Mouse (Mus musculus): Measurements from ENCODE around the gene Armcx1. TPM values are rescaled to one million over a fixed set of nuclear protein-coding genes. Genes with fewer than 3 reads are reported as not detected.

Gene Armcx1
- polyA plus RNA-seq (2015; fragmentation: Nextera tagmentation; extraction: Ambion mirVana), result 40.5 and 43.2 TPM in 2 replicates

GRCm38 (mm10) chrX:134717752-134718308 is at the start of gene Armcx1:
Armcx1 (plus strand) TSS chrX:134717963.
- Histone ChIP-seq H3K9ac (peak within 1 kb of the TSS; percentile 59), H3K4me3 (peak within 1 kb of the TSS; percentile 61), H3K36me3 (peaks cover 5% of the 10 kb centered on the region), H3K27ac (peak within 1 kb of the TSS; percentile 94), H3K9me3 (replicated peaks) (no peaks in the 10 kb centered on the region), H3K4me2 (peak within 1 kb of the TSS; percentile 61), H3K4me1 (replicated peaks) (no peaks in the 10 kb centered on the region), H3K27me3 (no peaks in the 10 kb centered on the region)
- ATAC-seq (replicated peaks; ENCODE audit: insufficient number of reproducible peaks, insufficient read depth, low FRiP score, low read depth), result peak; percentile 94
- 12% methylated on average over 16 of the region's 16 CpGs for WGBS

- no peaks in the 10 kb centered on the region for H3K27me3 ChIP-seq
- no peak overlapping the region for H3K27ac ChIP-seq
- no peak for ATAC-seq (replicated peaks; ENCODE audit: insufficient number of reproducible peaks, insufficient read depth, low FRiP score, low read depth)
- no peaks in the 10 kb centered on the region for H3K9me3 ChIP-seq (replicated peaks)
- H3K4me1 ChIP-seq (replicated peaks), result no peaks in the 10 kb centered on the region
- no peak overlapping the region for H3K4me3 ChIP-seq
- no peaks in the 10 kb centered on the region for H3K36me3 ChIP-seq
- H3K4me2 ChIP-seq, result no peak overlapping the region
- no peak overlapping the region for H3K9ac ChIP-seq
- 49% methylated on average over 5 of the region's 5 CpGs for WGBS
These were observed 42.7 kb upstream of the Armcx1 start for GRCm38 (mm10) chrX:134675022-134675421.

GRCm38 (mm10) chrX:134675959-134676358 is 41.8 kb upstream of the Armcx1 start:
- Histone ChIP-seq H3K27ac (no peak overlapping the region), H3K36me3 (no peaks in the 10 kb centered on the region), H3K4me2 (no peak overlapping the region), H3K9ac (no peak overlapping the region), H3K4me1 (replicated peaks) (no peaks in the 10 kb centered on the region), H3K27me3 (no peaks in the 10 kb centered on the region), H3K4me3 (no peak overlapping the region), H3K9me3 (replicated peaks) (no peaks in the 10 kb centered on the region)
- 56% methylated on average over 1 of the region's 1 CpGs for WGBS
- no peak for ATAC-seq (replicated peaks; ENCODE audit: insufficient number of reproducible peaks, insufficient read depth, low FRiP score, low read depth)

GRCm38 (mm10) chrX:134684936-134685335 is 32.8 kb upstream of the Armcx1 start:
- Histone ChIP-seq H3K27ac (peak overlapping the region; percentile 69), H3K36me3 (peaks cover 8% of the 10 kb centered on the region; the same call in 1 of the 2 replicates), H3K4me3 (peak overlapping the region; percentile 41), H3K4me2 (peak overlapping the region; percentile 46), H3K27me3 (no peaks in the 10 kb centered on the region), H3K9ac (no peak overlapping the region), H3K4me1 (replicated peaks) (no peaks in the 10 kb centered on the region), H3K9me3 (replicated peaks) (no peaks in the 10 kb centered on the region)
- no peak for ATAC-seq (replicated peaks; ENCODE audit: insufficient number of reproducible peaks, insufficient read depth, low FRiP score, low read depth)
- WGBS, result 32% methylated on average over 5 of the region's 5 CpGs

- Histone ChIP-seq H3K9ac (peak within 1 kb of the TSS; percentile 63), H3K27ac (peak within 1 kb of the TSS; percentile 90), H3K4me3 (peak within 1 kb of the TSS; percentile 62), H3K36me3 (peaks cover 17% of the 10 kb centered on the region; the same call in 1 of the 2 replicates), H3K4me1 (replicated peaks) (no peaks in the 10 kb centered on the region; the same call in 1 of the 2 replicates), H3K9me3 (replicated peaks) (no peaks in the 10 kb centered on the region), H3K4me2 (peak within 1 kb of the TSS; percentile 56), H3K27me3 (no peaks in the 10 kb centered on the region)
- 9% methylated on average over 25 of the region's 33 CpGs for WGBS
- ATAC-seq (replicated peaks; ENCODE audit: insufficient number of reproducible peaks, insufficient read depth, low FRiP score, low read depth), result peak; percentile 94
These were observed 31.5 kb upstream of the Armcx1 start, which contains the start of gene Armcx4 for GRCm38 (mm10) chrX:134686267-134686666. Armcx4 (plus strand) TSS chrX:134686519.

GRCm38 (mm10) chrX:134686739-134687171 is 31.0 kb upstream of the Armcx1 start:
- Histone ChIP-seq H3K4me1 (replicated peaks) (no peaks in the 10 kb centered on the region; the same call in 1 of the 2 replicates), H3K36me3 (peaks cover 19% of the 10 kb centered on the region; the same call in 1 of the 2 replicates), H3K9ac (peak overlapping the region; percentile 63), H3K4me3 (peak overlapping the region; percentile 62), H3K9me3 (replicated peaks) (no peaks in the 10 kb centered on the region), H3K27me3 (no peaks in the 10 kb centered on the region), H3K4me2 (peak overlapping the region; percentile 56), H3K27ac (peak overlapping the region; percentile 90)
- 23% methylated on average over 16 of the region's 16 CpGs for WGBS
- ATAC-seq (replicated peaks; ENCODE audit: insufficient number of reproducible peaks, insufficient read depth, low FRiP score, low read depth), result peak; percentile 70

GRCm38 (mm10) chrX:134689676-134690075 is 28.1 kb upstream of the Armcx1 start:
- Histone ChIP-seq H3K4me2 (no peak overlapping the region), H3K27ac (no peak overlapping the region), H3K9me3 (replicated peaks) (no peaks in the 10 kb centered on the region), H3K4me3 (no peak overlapping the region), H3K36me3 (peaks cover 19% of the 10 kb centered on the region; the same call in 1 of the 2 replicates), H3K27me3 (no peaks in the 10 kb centered on the region), H3K4me1 (replicated peaks) (no peaks in the 10 kb centered on the region; the same call in 1 of the 2 replicates), H3K9ac (no peak overlapping the region)
- WGBS, result 62% methylated on average over 2 of the region's 2 CpGs
- no peak for ATAC-seq (replicated peaks; ENCODE audit: insufficient number of reproducible peaks, insufficient read depth, low FRiP score, low read depth)

- Histone ChIP-seq H3K9ac (no peak overlapping the region), H3K4me3 (no peak overlapping the region), H3K27me3 (no peaks in the 10 kb centered on the region), H3K27ac (no peak overlapping the region), H3K4me2 (no peak overlapping the region), H3K9me3 (replicated peaks) (no peaks in the 10 kb centered on the region), H3K4me1 (replicated peaks) (no peaks in the 10 kb centered on the region; the same call in 1 of the 2 replicates), H3K36me3 (peaks cover 19% of the 10 kb centered on the region; the same call in 1 of the 2 replicates)
- WGBS, result 80% methylated on average over 10 of the region's 10 CpGs
- ATAC-seq (replicated peaks; ENCODE audit: insufficient number of reproducible peaks, insufficient read depth, low FRiP score, low read depth), result no peak
These were observed 26.8 kb upstream of the Armcx1 start for GRCm38 (mm10) chrX:134690871-134691539.

GRCm38 (mm10) chrX:134691540-134691935 is 26.2 kb upstream of the Armcx1 start:
- no peak for ATAC-seq (replicated peaks; ENCODE audit: insufficient number of reproducible peaks, insufficient read depth, low FRiP score, low read depth)
- H3K36me3 ChIP-seq, result peaks cover 19% of the 10 kb centered on the region; the same call in 1 of the 2 replicates

GRCm38 (mm10) chrX:134716863-134717262 is 900 bp upstream of the Armcx1 start:
- Histone ChIP-seq H3K27ac (no peak overlapping the region), H3K36me3 (peaks cover 5% of the 10 kb centered on the region), H3K9me3 (replicated peaks) (no peaks in the 10 kb centered on the region), H3K4me1 (replicated peaks) (no peaks in the 10 kb centered on the region), H3K4me2 (no peak overlapping the region), H3K4me3 (no peak overlapping the region), H3K27me3 (no peaks in the 10 kb centered on the region), H3K9ac (no peak overlapping the region)
- 43% methylated on average over 3 of the region's 3 CpGs for WGBS
- no peak for ATAC-seq (replicated peaks; ENCODE audit: insufficient number of reproducible peaks, insufficient read depth, low FRiP score, low read depth)

More at GRCm38 (mm10) chrX:134691540-134691935, 26.2 kb upstream of the Armcx1 start:
- no peak overlapping the region for H3K27ac ChIP-seq
- H3K9ac ChIP-seq, result no peak overlapping the region
- H3K4me1 ChIP-seq (replicated peaks), result no peaks in the 10 kb centered on the region; the same call in 1 of the 2 replicates
- WGBS, result 90% methylated on average over 2 of the region's 2 CpGs
- H3K9me3 ChIP-seq (replicated peaks), result no peaks in the 10 kb centered on the region
- no peaks in the 10 kb centered on the region for H3K27me3 ChIP-seq
- H3K4me2 ChIP-seq, result no peak overlapping the region
- no peak overlapping the region for H3K4me3 ChIP-seq

- Histone ChIP-seq H3K4me3 (peak overlapping the region; percentile 61), H3K9ac (peak overlapping the region; percentile 59), H3K4me1 (replicated peaks) (no peaks in the 10 kb centered on the region), H3K27me3 (no peaks in the 10 kb centered on the region), H3K9me3 (replicated peaks) (no peaks in the 10 kb centered on the region), H3K4me2 (peak overlapping the region; percentile 61), H3K36me3 (peaks cover 5% of the 10 kb centered on the region), H3K27ac (peak overlapping the region; percentile 94)
- WGBS, result 19% methylated on average over 14 of the region's 14 CpGs
- ATAC-seq (replicated peaks; ENCODE audit: insufficient number of reproducible peaks, insufficient read depth, low FRiP score, low read depth), result peak; percentile 78
These were observed 761 bp downstream of the Armcx1 start for GRCm38 (mm10) chrX:134718524-134718923.

Measured in heart, embryonic 15.5 days (tissue).